Mouse (Mus musculus) A20 (cell line): ENCODE data around the gene Chic1.

Experiments
- DNase-seq: peaks from one replicate; pipeline ENCODE4 v3.0.0-alpha.2; 2011; ENCODE audit warnings: low read depth, low spot score

Chic1 gene

DNA sequence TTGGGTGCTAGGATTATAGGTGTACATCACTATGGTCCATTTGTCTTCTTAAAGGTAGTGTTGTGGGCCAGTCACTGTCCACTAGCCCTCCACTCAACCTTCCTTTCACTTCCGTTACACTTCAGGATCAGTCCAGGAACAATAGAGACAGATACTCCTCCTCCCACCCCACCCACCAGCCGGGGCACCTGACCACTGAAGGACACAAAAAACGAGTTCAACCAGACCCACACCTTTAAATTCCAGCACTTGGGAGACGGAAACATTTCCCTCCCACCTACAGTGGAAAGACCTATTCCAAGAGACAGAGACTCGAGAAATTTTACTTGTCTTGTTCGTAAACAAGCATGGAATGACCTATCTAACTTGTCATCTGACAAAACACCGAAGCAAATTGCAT lies 76.0 kb downstream of the Chic1 start:
- DNase-seq = no peak

DNA sequence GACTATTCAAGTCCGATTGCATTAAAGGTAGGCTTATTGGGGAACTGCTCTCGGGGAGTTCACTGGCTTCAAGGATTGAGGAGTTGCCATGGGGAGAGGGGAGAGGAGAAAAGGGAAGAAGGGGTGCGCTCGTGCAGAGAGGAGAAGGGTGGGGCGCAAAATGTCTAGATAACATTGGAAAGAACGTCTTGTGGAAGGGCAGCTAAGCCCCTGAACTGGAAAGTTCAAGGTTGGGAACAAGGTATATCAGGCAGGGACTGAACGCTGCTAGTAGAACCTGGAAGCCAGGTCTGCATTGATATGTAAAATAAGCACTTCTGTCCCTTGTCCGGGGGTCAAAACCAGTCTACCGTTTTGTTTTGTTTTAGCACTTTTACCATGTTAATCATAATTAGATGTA lies 81.7 kb downstream of the Chic1 start:
- DNase-seq = no peak

DNA sequence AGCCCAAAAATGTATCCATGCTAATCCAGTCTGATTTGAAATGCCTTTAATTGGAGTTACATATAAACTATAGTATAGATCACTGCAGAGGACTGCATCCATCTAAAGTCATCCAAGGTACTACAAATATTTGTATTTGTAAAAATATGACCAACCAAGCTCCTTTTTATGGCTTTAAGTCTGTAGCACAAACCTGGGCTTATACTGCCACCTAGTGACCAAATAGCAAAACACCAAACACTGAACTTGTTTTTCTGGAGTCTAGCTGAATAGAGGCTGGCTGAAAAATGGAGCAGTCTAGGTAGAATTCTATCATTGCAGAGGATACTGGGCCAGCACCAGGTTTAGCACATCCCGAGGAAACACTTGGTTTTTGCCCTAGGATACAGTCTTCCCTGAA lies 84.5 kb downstream of the Chic1 start:
- peak; percentile 56 for DNase-seq

DNA sequence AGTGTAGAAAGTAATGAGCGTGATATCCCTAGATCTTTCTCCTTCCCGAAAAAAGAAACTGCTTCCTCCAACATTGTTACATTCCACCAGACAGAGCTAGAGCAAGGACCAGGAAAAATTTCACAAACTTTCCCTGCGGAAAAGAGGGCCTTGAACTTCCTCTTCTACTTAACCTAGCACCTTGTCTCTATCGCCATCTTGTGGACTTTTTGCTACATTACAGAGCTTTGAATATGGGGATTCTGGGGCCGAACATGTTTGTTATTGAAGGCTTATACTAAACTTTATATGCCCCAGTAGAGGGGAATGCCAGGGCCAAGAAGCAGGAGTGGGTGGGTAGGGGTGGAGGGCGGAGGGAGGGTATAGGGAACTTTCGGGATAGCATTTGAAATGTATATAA lies 87.5 kb downstream of the Chic1 start:
- DNase-seq = peak; percentile 55
